Mouse (Mus musculus) lung, postnatal 0 days (tissue): ENCODE data around the gene Casp6. TPM values are rescaled to one million over a fixed set of nuclear protein-coding genes. Genes with fewer than 3 reads are reported as not detected.

ENCODE experiments used
- ATAC-seq: fragments of 200-750 bp; cut with Nextera tagmentation; 2 replicates; pipeline ENCODE4 v1.8.0; 2017; ENCODE audit warnings: moderate library complexity
- DNase-seq: peaks from one replicate; pipeline ENCODE4 v3.0.0-alpha.2; 2016; ENCODE audit warnings: low spot score
- H3K27ac ChIP-seq: fragments of 300-500 bp; sonication (generic); 2 replicates; pipeline ENCODE4 v1.5.1; 2014; ENCODE audit warnings: antibody characterized with exemption, mild to moderate bottlenecking, low read length, mixed read lengths
- H3K27me3 ChIP-seq: fragments of 300-500 bp; sonication (generic); replicated peaks from 2 replicates; pipeline ENCODE4 v1.6.1; 2014; ENCODE audit warnings: low read length, mixed read lengths; ENCODE audit not compliant: insufficient read depth
- H3K36me3 ChIP-seq: fragments of 300-500 bp; sonication (generic); 2 replicates; pipeline ENCODE4 v1.6.1; 2014; ENCODE audit warnings: low read length, mixed read lengths; ENCODE audit not compliant: insufficient read depth
- H3K4me1 ChIP-seq: fragments of 300-500 bp; sonication (generic); 2 replicates; pipeline ENCODE4 v1.6.1; 2014; ENCODE audit warnings: antibody characterized with exemption, low read depth, low read length, mixed read lengths; ENCODE audit not compliant: insufficient read depth
- H3K4me2 ChIP-seq: fragments of 300-500 bp; sonication (generic); replicated peaks from 2 replicates; pipeline ENCODE4 v1.6.1; 2014; ENCODE audit warnings: low read depth, mild to moderate bottlenecking, low read length, moderate library complexity, mixed read lengths
- H3K4me3 ChIP-seq: fragments of 300-500 bp; sonication (generic); 2 replicates; pipeline ENCODE4 v1.5.1; 2014; ENCODE audit warnings: low read depth, low read length
- H3K9ac ChIP-seq: fragments of 300-500 bp; sonication (generic); replicated peaks from 2 replicates; pipeline ENCODE4 v1.6.1; 2014; ENCODE audit warnings: low read depth, mild to moderate bottlenecking
- H3K9me3 ChIP-seq: fragments of 300-500 bp; sonication (generic); 2 replicates; pipeline ENCODE4 v1.6.1; 2016; ENCODE audit warnings: low read length, mixed read lengths
- CTCF ChIP-seq: IDR thresholded peaks from 2 replicates; pipeline ENCODE4 v1.5.1; 2016; ENCODE audit warnings: antibody characterized with exemption, mild to moderate bottlenecking
- EP300 ChIP-seq: IDR thresholded peaks from 2 replicates; pipeline ENCODE4 v1.6.1; 2016; ENCODE audit warnings: antibody characterized with exemption, mild to moderate bottlenecking, control low read depth
- WGBS: fragments of 180-500 bp; shearing (Covaris S2); extraction: QIAGEN DNeasy Blood & Tissue Kit; methylation state at CpG from one replicate; pipeline ENCODE4 v1.1.7; 2014; 5-methylcytosine and 5-hydroxymethylcytosine counted together
- polyA plus RNA-seq: library from polyadenylated mRNA; unstranded; fragments of >200 nt; fragmentation: Nextera tagmentation; extraction: Ambion mirVana; gene quantifications from 2 replicates; pipeline ENCODE4 v1.2.1, GENCODE M21; 2015

The Casp6 gene
- polyA plus RNA-seq, 1 experiment from 2014 or later, result 76.5 TPM

- Histone ChIP-seq H3K27me3 (no peaks in the 10 kb centered on the region), H3K4me3 (no peak overlapping the region), H3K4me1 (no peaks in the 10 kb centered on the region), H3K36me3 (peaks cover 31% of the 10 kb centered on the region), H3K4me2 (no peak overlapping the region), H3K9me3 (no peaks in the 10 kb centered on the region), H3K27ac (no peak overlapping the region), H3K9ac (no peak overlapping the region)
- DNase-seq (no peak), ATAC-seq (no peak)
- TF ChIP-seq CTCF, result no peak
- 94% methylated on average over 14 of the region's 14 CpGs for WGBS
Observed at GRCm38 (mm10) chr3:129912025-129912424, 10.8 kb downstream of the Casp6 start.

- Histone ChIP-seq H3K27ac (no peak overlapping the region), H3K4me1 (no peaks in the 10 kb centered on the region), H3K27me3 (no peaks in the 10 kb centered on the region), H3K9me3 (no peaks in the 10 kb centered on the region), H3K4me3 (no peak overlapping the region), H3K4me2 (no peak overlapping the region), H3K36me3 (peaks cover 31% of the 10 kb centered on the region), H3K9ac (no peak overlapping the region)
- no peak for ATAC-seq
- 92% methylated on average over 13 of the region's 13 CpGs for WGBS
- no peak for DNase-seq
- TF ChIP-seq CTCF (no peak), EP300 (no peak)
Observed at GRCm38 (mm10) chr3:129913241-129913640, 12.0 kb downstream of the Casp6 start.

- Histone ChIP-seq H3K9ac (no peak overlapping the region), H3K36me3 (peaks cover 11% of the 10 kb centered on the region), H3K9me3 (no peaks in the 10 kb centered on the region), H3K27me3 (no peaks in the 10 kb centered on the region), H3K4me1 (no peaks in the 10 kb centered on the region), H3K4me2 (no peak overlapping the region), H3K27ac (no peak overlapping the region), H3K4me3 (no peak overlapping the region)
- DNase-seq, result no peak
- TF ChIP-seq EP300 (no peak), CTCF (no peak)
- no peak for ATAC-seq
- WGBS, result 77% methylated on average over 3 of the region's 3 CpGs
Observed at GRCm38 (mm10) chr3:129917424-129917823, 16.2 kb downstream of the Casp6 start.

GRCm38 (mm10) chr3:129918434-129918833 lies 17.2 kb downstream of the Casp6 start:
- H3K27ac ChIP-seq, result no peak overlapping the region
- TF ChIP-seq CTCF (peak; percentile 86), EP300 (no peak)
- no peak overlapping the region for H3K4me2 ChIP-seq
- H3K27me3 ChIP-seq, result no peaks in the 10 kb centered on the region
- H3K36me3 ChIP-seq, result peaks cover 5% of the 10 kb centered on the region
- peak; percentile 70 for ATAC-seq
- H3K9me3 ChIP-seq, result no peaks in the 10 kb centered on the region
- H3K4me1 ChIP-seq, result no peaks in the 10 kb centered on the region
- WGBS, result 16% methylated on average over 13 of the region's 13 CpGs
- H3K4me3 ChIP-seq, result no peak overlapping the region
- H3K9ac ChIP-seq, result no peak overlapping the region
- peak; percentile 79 for DNase-seq

GRCm38 (mm10) chr3:129923581-129923980 lies 22.4 kb downstream of the Casp6 start:
- no peaks in the 10 kb centered on the region for H3K4me1 ChIP-seq
- H3K27me3 ChIP-seq, result no peaks in the 10 kb centered on the region
- H3K36me3 ChIP-seq, result no peaks in the 10 kb centered on the region
- no peak overlapping the region for H3K4me3 ChIP-seq
- no peak for ATAC-seq
- no peak for DNase-seq
- TF ChIP-seq EP300 (no peak), CTCF (no peak)
- H3K27ac ChIP-seq, result no peak overlapping the region
- no peak overlapping the region for H3K4me2 ChIP-seq
- H3K9ac ChIP-seq, result no peak overlapping the region
- WGBS, result 87% methylated on average over 7 of the region's 7 CpGs
- no peaks in the 10 kb centered on the region for H3K9me3 ChIP-seq

GRCm38 (mm10) chr3:129925861-129926260 lies 24.6 kb downstream of the Casp6 start:
- Histone ChIP-seq H3K4me3 (no peak overlapping the region), H3K27me3 (no peaks in the 10 kb centered on the region), H3K4me1 (no peaks in the 10 kb centered on the region), H3K27ac (no peak overlapping the region), H3K36me3 (no peaks in the 10 kb centered on the region), H3K9ac (no peak overlapping the region), H3K4me2 (no peak overlapping the region), H3K9me3 (no peaks in the 10 kb centered on the region)
- DNase-seq, result no peak
- no peak for ATAC-seq
- WGBS, result 92% methylated on average over 3 of the region's 3 CpGs
- TF ChIP-seq CTCF (no peak), EP300 (no peak)

GRCm38 (mm10) chr3:129930213-129930778 lies 29.1 kb downstream of the Casp6 start:
- no peaks in the 10 kb centered on the region for H3K36me3 ChIP-seq
- H3K4me3 ChIP-seq, result no peak overlapping the region
- ATAC-seq, result no peak

More at GRCm38 (mm10) chr3:129930213-129930778, 29.1 kb downstream of the Casp6 start:
- Histone ChIP-seq H3K9ac (no peak overlapping the region), H3K27me3 (no peaks in the 10 kb centered on the region), H3K9me3 (no peaks in the 10 kb centered on the region), H3K27ac (no peak overlapping the region), H3K4me2 (no peak overlapping the region), H3K4me1 (no peaks in the 10 kb centered on the region)
- TF ChIP-seq EP300 (no peak), CTCF (no peak)
- no peak for DNase-seq
- 55% methylated on average over 6 of the region's 6 CpGs for WGBS
